Mouse (Mus musculus): ENCODE results near the gene Ms4a2. TPM values are rescaled to one million over a fixed set of nuclear protein-coding genes. Genes with fewer than 3 reads are reported as not detected.
A peak's percentile ranks its signal among the peaks of the same experiment; 100 is the strongest.

Ms4a2 gene
- polyA plus RNA-seq, 1 experiment = not detected

DNA sequence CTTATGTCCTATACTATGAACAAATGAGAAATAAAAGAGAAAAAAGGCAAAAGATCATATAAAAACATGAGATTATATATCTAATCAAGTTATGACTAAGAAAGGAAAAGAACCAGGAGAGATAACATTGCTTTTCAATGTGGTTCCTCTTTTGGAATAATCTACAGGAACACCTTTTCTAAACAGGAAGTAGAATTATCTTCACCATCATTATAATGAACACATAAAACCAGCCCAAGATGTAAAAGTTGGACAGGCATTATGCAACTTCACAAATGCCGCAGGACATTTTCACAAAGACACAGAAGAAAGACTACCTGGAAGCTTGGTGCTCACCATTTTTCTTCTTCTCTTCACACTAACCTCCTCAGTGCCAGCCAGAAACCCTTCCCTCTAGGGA, 10.4 kb downstream of the Ms4a2 start:
- no peak overlapping the region for H3K27ac ChIP-seq (ENCODE audit: control insufficient read depth, insufficient read depth, low read depth, low read length)
- no peaks in the 10 kb centered on the region for H3K27me3 ChIP-seq (ENCODE audit: control insufficient read depth, insufficient read depth, low read length)
- no peaks in the 10 kb centered on the region for H3K36me3 ChIP-seq (ENCODE audit: control insufficient read depth, insufficient read depth, low read length)
- H3K4me3 ChIP-seq (ENCODE audit: control insufficient read depth, low read depth, low read length) = no peak overlapping the region
- TF ChIP-seq CTCF (IDR thresholded peaks at IDR 0.05; ENCODE audit: control insufficient read depth, insufficient read depth, insufficient replicate concordance, low read depth, low read length) = no peak
- TF ChIP-seq POLR2A (IDR thresholded peaks at IDR 0.05; ENCODE audit: control insufficient read depth, low read depth, low read length) = no peak
- no peaks in the 10 kb centered on the region for H3K4me1 ChIP-seq (ENCODE audit: control insufficient read depth, insufficient read depth, low read length)

- H3K4me3 ChIP-seq (ENCODE audit: control insufficient read depth, low read depth, low read length) = no peak overlapping the region
These were observed 11.2 kb downstream of the Ms4a2 start for GRCm38 (mm10) chr19:11612293-11612692.

GRCm38 (mm10) chr19:11611541-11611945, 12.0 kb downstream of the Ms4a2 start:
- TF ChIP-seq CTCF (IDR thresholded peaks at IDR 0.05; ENCODE audit: control insufficient read depth, insufficient read depth, insufficient replicate concordance, low read depth, low read length) = no peak
- no peak for TF ChIP-seq POLR2A (IDR thresholded peaks at IDR 0.05; ENCODE audit: control insufficient read depth, low read depth, low read length)
- no peak overlapping the region for H3K27ac ChIP-seq (ENCODE audit: control insufficient read depth, insufficient read depth, low read depth, low read length)
- H3K4me3 ChIP-seq (ENCODE audit: control insufficient read depth, low read depth, low read length) = no peak overlapping the region
- no peaks in the 10 kb centered on the region for H3K27me3 ChIP-seq (ENCODE audit: control insufficient read depth, insufficient read depth, low read length)
- H3K36me3 ChIP-seq (ENCODE audit: control insufficient read depth, insufficient read depth, low read length) = no peaks in the 10 kb centered on the region
- H3K4me1 ChIP-seq (ENCODE audit: control insufficient read depth, insufficient read depth, low read length) = no peaks in the 10 kb centered on the region

More at GRCm38 (mm10) chr19:11612293-11612692, 11.2 kb downstream of the Ms4a2 start:
- Histone ChIP-seq H3K4me1 (ENCODE audit: control insufficient read depth, insufficient read depth, low read length) (no peaks in the 10 kb centered on the region), H3K27ac (ENCODE audit: control insufficient read depth, insufficient read depth, low read depth, low read length) (no peak overlapping the region), H3K27me3 (ENCODE audit: control insufficient read depth, insufficient read depth, low read length) (no peaks in the 10 kb centered on the region), H3K36me3 (ENCODE audit: control insufficient read depth, insufficient read depth, low read length) (no peaks in the 10 kb centered on the region)
- TF ChIP-seq POLR2A (IDR thresholded peaks at IDR 0.05; ENCODE audit: control insufficient read depth, low read depth, low read length) (no peak), CTCF (IDR thresholded peaks at IDR 0.05; ENCODE audit: control insufficient read depth, insufficient read depth, insufficient replicate concordance, low read depth, low read length) (no peak)

DNA sequence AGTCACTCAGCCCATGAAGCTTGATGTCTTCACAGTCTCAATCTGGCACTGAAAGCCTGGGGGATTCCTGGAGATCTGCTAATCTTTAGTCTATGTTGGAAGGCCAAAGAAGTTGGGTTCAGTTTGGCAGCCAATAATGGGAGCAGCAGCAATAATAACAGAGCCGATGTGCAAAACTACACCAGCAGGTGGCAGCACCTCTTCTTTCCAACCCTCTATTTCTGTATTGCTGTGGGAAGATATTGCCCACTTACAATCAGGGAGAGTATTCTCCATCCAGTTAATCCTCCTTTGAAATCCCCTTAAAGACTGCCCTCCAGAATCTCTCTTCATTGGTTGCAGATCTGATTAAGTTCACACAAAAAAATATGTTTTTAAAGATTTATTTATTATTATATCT, 15.3 kb downstream of the Ms4a2 start:
- Histone ChIP-seq H3K4me1 (ENCODE audit: control insufficient read depth, insufficient read depth, low read length) (no peaks in the 10 kb centered on the region), H3K36me3 (ENCODE audit: control insufficient read depth, insufficient read depth, low read length) (no peaks in the 10 kb centered on the region), H3K27me3 (ENCODE audit: control insufficient read depth, insufficient read depth, low read length) (no peaks in the 10 kb centered on the region), H3K27ac (ENCODE audit: control insufficient read depth, insufficient read depth, low read depth, low read length) (no peak overlapping the region), H3K4me3 (ENCODE audit: control insufficient read depth, low read depth, low read length) (no peak overlapping the region)
- TF ChIP-seq POLR2A (IDR thresholded peaks at IDR 0.05; ENCODE audit: control insufficient read depth, low read depth, low read length) (no peak), CTCF (IDR thresholded peaks at IDR 0.05; ENCODE audit: control insufficient read depth, insufficient read depth, insufficient replicate concordance, low read depth, low read length) (peak; percentile 13; the same call in 1 of the 2 replicates)

DNA sequence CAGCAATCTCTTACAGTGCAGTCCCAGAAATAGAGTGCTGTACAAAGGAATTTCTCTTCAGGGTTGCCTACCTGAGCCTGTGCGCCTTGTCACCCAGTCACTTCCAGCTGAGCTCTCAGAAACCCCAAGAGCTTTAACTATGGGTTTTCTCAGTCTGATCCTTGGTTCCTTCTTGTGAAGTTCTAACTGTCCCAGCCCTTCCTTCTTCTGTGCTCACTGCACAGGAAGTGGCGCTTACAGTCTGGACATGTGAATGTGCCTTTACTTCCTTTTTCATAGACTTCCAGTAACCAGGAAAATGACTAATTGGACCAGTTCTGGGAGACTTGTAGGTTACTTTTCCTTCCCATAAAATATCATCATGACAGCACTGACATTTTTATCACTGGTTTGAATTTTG, 18.9 kb downstream of the Ms4a2 start, which contains the start of gene Ms4a6d:
Gene Ms4a6d (minus strand): TSS at position 247 of the 400 bp plus-strand sequence.
- TF ChIP-seq POLR2A (IDR thresholded peaks at IDR 0.05; ENCODE audit: control insufficient read depth, low read depth, low read length) (no peak), CTCF (IDR thresholded peaks at IDR 0.05; ENCODE audit: control insufficient read depth, insufficient read depth, insufficient replicate concordance, low read depth, low read length) (no peak)
- Histone ChIP-seq H3K4me3 (ENCODE audit: control insufficient read depth, low read depth, low read length) (no peak within 1 kb of the TSS), H3K27ac (ENCODE audit: control insufficient read depth, insufficient read depth, low read depth, low read length) (no peak within 1 kb of the TSS), H3K36me3 (ENCODE audit: control insufficient read depth, insufficient read depth, low read length) (no peaks in the 10 kb centered on the region), H3K27me3 (ENCODE audit: control insufficient read depth, insufficient read depth, low read length) (no peaks in the 10 kb centered on the region), H3K4me1 (ENCODE audit: control insufficient read depth, insufficient read depth, low read length) (no peaks in the 10 kb centered on the region)

GRCm38 (mm10) chr19:11602026-11602425, 21.5 kb downstream of the Ms4a2 start:
- Histone ChIP-seq H3K4me3 (ENCODE audit: control insufficient read depth, low read depth, low read length) (no peak overlapping the region), H3K36me3 (ENCODE audit: control insufficient read depth, insufficient read depth, low read length) (no peaks in the 10 kb centered on the region), H3K27me3 (ENCODE audit: control insufficient read depth, insufficient read depth, low read length) (no peaks in the 10 kb centered on the region), H3K27ac (ENCODE audit: control insufficient read depth, insufficient read depth, low read depth, low read length) (no peak overlapping the region), H3K4me1 (ENCODE audit: control insufficient read depth, insufficient read depth, low read length) (no peaks in the 10 kb centered on the region)
- no peak for TF ChIP-seq POLR2A (IDR thresholded peaks at IDR 0.05; ENCODE audit: control insufficient read depth, low read depth, low read length)
- TF ChIP-seq CTCF (IDR thresholded peaks at IDR 0.05; ENCODE audit: control insufficient read depth, insufficient read depth, insufficient replicate concordance, low read depth, low read length) = no peak

DNA sequence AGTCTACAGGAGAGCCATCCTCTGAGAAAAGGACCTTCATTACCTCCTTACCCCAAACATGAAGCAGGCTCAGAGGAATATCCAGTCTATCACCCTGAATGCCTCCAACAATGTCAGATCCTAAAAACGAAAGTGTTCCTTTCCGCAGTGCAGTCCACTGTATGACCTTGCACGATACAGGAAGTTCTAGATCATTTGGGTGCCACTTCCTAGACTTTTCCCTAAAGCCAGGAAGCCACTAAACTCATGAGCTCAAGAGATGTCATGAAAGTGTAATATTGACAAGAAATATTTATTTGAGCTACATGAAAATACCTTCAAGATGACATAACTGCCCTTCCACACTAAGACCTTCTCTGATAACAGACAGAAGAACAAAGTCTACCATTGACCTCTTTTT, 22.2 kb downstream of the Ms4a2 start:
- no peaks in the 10 kb centered on the region for H3K27me3 ChIP-seq (ENCODE audit: control insufficient read depth, insufficient read depth, low read length)
- H3K4me3 ChIP-seq (ENCODE audit: control insufficient read depth, low read depth, low read length) = no peak overlapping the region
- TF ChIP-seq CTCF (IDR thresholded peaks at IDR 0.05; ENCODE audit: control insufficient read depth, insufficient read depth, insufficient replicate concordance, low read depth, low read length) (no peak), POLR2A (IDR thresholded peaks at IDR 0.05; ENCODE audit: control insufficient read depth, low read depth, low read length) (no peak)
- no peaks in the 10 kb centered on the region for H3K36me3 ChIP-seq (ENCODE audit: control insufficient read depth, insufficient read depth, low read length)
- H3K27ac ChIP-seq (ENCODE audit: control insufficient read depth, insufficient read depth, low read depth, low read length) = no peak overlapping the region
- H3K4me1 ChIP-seq (ENCODE audit: control insufficient read depth, insufficient read depth, low read length) = no peaks in the 10 kb centered on the region

All from testis, adult 2 months (tissue).